In the genomic region with DNA sequence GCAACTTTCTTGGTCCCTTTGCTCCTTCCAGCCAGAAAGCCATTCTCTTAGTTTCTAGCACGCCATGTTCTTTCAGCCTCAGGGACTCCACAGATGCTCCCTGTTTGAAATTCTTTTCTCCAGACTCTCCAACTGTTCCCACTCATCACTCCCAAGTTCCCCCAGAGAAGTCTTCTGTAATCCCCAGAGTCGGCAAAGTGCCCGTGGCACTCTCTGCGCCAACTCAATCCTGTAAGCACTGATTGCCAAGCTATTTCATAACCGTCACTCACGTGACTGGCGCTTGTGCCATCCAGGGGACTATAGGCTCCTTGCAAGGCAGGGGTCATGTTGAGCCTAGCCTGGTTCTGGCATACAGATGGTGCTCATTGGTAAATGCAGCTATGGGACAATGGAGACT, we compare ENCODE assay signal across 11 mouse cellular contexts. TPM values are rescaled to one million over a fixed set of nuclear protein-coding genes. Genes with fewer than 3 reads are reported as not detected.
DNase-seq lines count a peak whose midpoint lies in the region; ATAC-seq and TF ChIP-seq lines count a peak whose summit lies in the region.
"Had no signal": no experiment of that assay in that cellular context is flagged by ENCODE, and none has a peak within 500 bp of the region (broad histone marks: within the 10 kb centered on the region; RNA-seq: fewer than 3 reads in every experiment).

No protein-coding gene starts in this region.

- no peak overlapping the region for H3K4me3 ChIP-seq in thymus, adult 2 months (ENCODE audit: control insufficient read depth, insufficient read depth, low read length)
- H3K4me3 ChIP-seq in intestine, embryonic 15.5 days (replicated peaks), result no peak overlapping the region
- no peak overlapping the region for H3K4me3 ChIP-seq in forebrain, embryonic 13.5 days
- no peak overlapping the region for H3K4me3 ChIP-seq in forebrain, embryonic 11.5 days (ENCODE audit: low read depth, low read length)
- H3K4me3 ChIP-seq: stomach, embryonic 15.5 days had no signal

- H3K9ac ChIP-seq in intestine, embryonic 15.5 days, result no peak overlapping the region
- H3K9ac ChIP-seq in forebrain, embryonic 13.5 days, result no peak overlapping the region
- no peak overlapping the region for H3K9ac ChIP-seq in forebrain, embryonic 11.5 days (ENCODE audit: low read length)
- H3K9ac ChIP-seq: lung, embryonic 14.5 days; stomach, embryonic 15.5 days had no signal

- H3K4me2 ChIP-seq in intestine, embryonic 15.5 days (replicated peaks), result no peak overlapping the region
- H3K4me2 ChIP-seq in forebrain, embryonic 13.5 days, result no peak overlapping the region
- H3K4me2 ChIP-seq in forebrain, embryonic 11.5 days (ENCODE audit: low read depth, low read length, severe bottlenecking), result no peak overlapping the region
- H3K4me2 ChIP-seq: lung, embryonic 14.5 days; stomach, embryonic 15.5 days had no signal

- 95% methylated on average over 7 of the region's 7 CpGs for WGBS in thymus, adult 2 months
- WGBS in intestine, embryonic 15.5 days, result 89% methylated on average over 7 of the region's 7 CpGs
- WGBS in forebrain, embryonic 13.5 days, result 95% methylated on average over 7 of the region's 7 CpGs
- WGBS in forebrain, embryonic 11.5 days, result 91% methylated on average over 7 of the region's 7 CpGs

- TF ChIP-seq POLR2A in thymus, adult 2 months (IDR thresholded peaks at IDR 0.05; ENCODE audit: control insufficient read depth, extremely low read depth, insufficient read depth, low read length, poor library complexity), result no peak

- no peak for TF ChIP-seq CTCF in thymus, adult 2 months (IDR thresholded peaks at IDR 0.05; ENCODE audit: borderline replicate concordance, control insufficient read depth, extremely low read depth, insufficient read depth, low read length, poor library complexity)

- no peaks in the 10 kb centered on the region for H3K27me3 ChIP-seq in thymus, adult 2 months (ENCODE audit: control insufficient read depth, insufficient read depth, low read length)
- no peaks in the 10 kb centered on the region for H3K27me3 ChIP-seq in intestine, embryonic 15.5 days (replicated peaks)
- H3K27me3 ChIP-seq in forebrain, embryonic 13.5 days, result no peaks in the 10 kb centered on the region
- H3K27me3 ChIP-seq in forebrain, embryonic 11.5 days (ENCODE audit: control insufficient read depth, insufficient read depth, low read length), result no peaks in the 10 kb centered on the region
- H3K27me3 ChIP-seq: stomach, embryonic 15.5 days had no signal

- no peak for DNase-seq in thymus, adult 2 months
- DNase-seq in thymus, postnatal 0 days (ENCODE audit: low spot score), result no peak
- peak; percentile 78 to 88 for DNase-seq in left cerebral cortex, adult 18-20 months (ENCODE audit: low spot score in 2 of 2)
- no peak for DNase-seq in forebrain, embryonic 11.5 days (ENCODE audit: low spot score)
- DNase-seq: lung, embryonic 14.5 days had no signal

- peak; percentile 67 for ATAC-seq in frontal cortex, adult (ENCODE audit: low TSS enrichment)
- ATAC-seq in activated CD4-positive, CD25-positive, alpha-beta regulatory T cell, adult 4 months, result no peak
- no peak for ATAC-seq in intestine, embryonic 15.5 days
- no peak for ATAC-seq in forebrain, embryonic 13.5 days
- ATAC-seq in forebrain, embryonic 11.5 days (replicated peaks; ENCODE audit: low FRiP score), result no peak
- ATAC-seq: intestine, embryonic 16.5 days had no signal

- H3K9me3 ChIP-seq in intestine, embryonic 15.5 days, result no peaks in the 10 kb centered on the region
- no peaks in the 10 kb centered on the region for H3K9me3 ChIP-seq in forebrain, embryonic 13.5 days (replicated peaks)
- no peaks in the 10 kb centered on the region for H3K9me3 ChIP-seq in forebrain, embryonic 11.5 days (ENCODE audit: control insufficient read depth, low read length)
- H3K9me3 ChIP-seq: stomach, embryonic 15.5 days had no signal

- H3K27ac ChIP-seq in thymus, adult 2 months (ENCODE audit: control insufficient read depth, insufficient read depth, low read length), result peak overlapping the region; percentile 45
- no peak overlapping the region for H3K27ac ChIP-seq in intestine, embryonic 15.5 days
- no peak overlapping the region for H3K27ac ChIP-seq in forebrain, embryonic 13.5 days
- no peak overlapping the region for H3K27ac ChIP-seq in forebrain, embryonic 11.5 days (ENCODE audit: low read depth, low read length)
- H3K27ac ChIP-seq: stomach, embryonic 15.5 days had no signal

- H3K36me3 ChIP-seq in thymus, adult 2 months (ENCODE audit: control insufficient read depth, insufficient read depth, low read length), result no peaks in the 10 kb centered on the region
- H3K36me3 ChIP-seq in intestine, embryonic 15.5 days, result no peaks in the 10 kb centered on the region
- no peaks in the 10 kb centered on the region; the same call in 1 of the 2 replicates for H3K36me3 ChIP-seq in forebrain, embryonic 13.5 days (ENCODE audit: poor library complexity, severe bottlenecking)
- no peaks in the 10 kb centered on the region for H3K36me3 ChIP-seq in forebrain, embryonic 11.5 days (ENCODE audit: control insufficient read depth, insufficient read depth, low read length)
- H3K36me3 ChIP-seq: stomach, embryonic 15.5 days had no signal

- peaks cover 41% of the 10 kb centered on the region for H3K4me1 ChIP-seq in thymus, adult 2 months (replicated peaks; ENCODE audit: control insufficient read depth, insufficient read depth, low read length)
- H3K4me1 ChIP-seq in intestine, embryonic 15.5 days (replicated peaks), result no peaks in the 10 kb centered on the region
- peaks cover 8% of the 10 kb centered on the region; the same call in 1 of the 2 replicates for H3K4me1 ChIP-seq in forebrain, embryonic 13.5 days
- H3K4me1 ChIP-seq in forebrain, embryonic 11.5 days (replicated peaks; ENCODE audit: control insufficient read depth, insufficient read depth, low read length), result no peaks in the 10 kb centered on the region
- H3K4me1 ChIP-seq: stomach, embryonic 15.5 days had no signal

RNA-seq across cellular contexts. Expression of gene Slc2a8, which starts 51.4 kb away (rescaled TPM):
- polyA plus RNA-seq in thymus, adult 2 months (2012; rRNA removed), result 29.8 and 32.6 TPM in 2 replicates
- 13.1 and 13.6 TPM in 2 replicates for polyA plus RNA-seq in thymus, postnatal 0 days (2015; fragmentation: Nextera tagmentation; extraction: Ambion mirVana)
- 10 to 100 TPM; 24.0 to 26.1 TPM for total RNA-seq in left cerebral cortex, adult 18-20 months (2021)
- polyA plus RNA-seq in activated CD4-positive, CD25-positive, alpha-beta regulatory T cell, adult 4 months (2017; shearing (Covaris generic)), result 1 to 10 TPM; 2.3 to 2.9 TPM
- 16.8 and 19.3 TPM in 2 replicates for polyA plus RNA-seq in intestine, embryonic 15.5 days (2015; fragmentation: Nextera tagmentation; extraction: Ambion mirVana)
- 15.4 and 18.3 TPM in 2 replicates for polyA plus RNA-seq in forebrain, embryonic 13.5 days (2015; fragmentation: Nextera tagmentation; extraction: Ambion mirVana)
- 11.8 and 13.4 TPM in 2 replicates for polyA plus RNA-seq in forebrain, embryonic 11.5 days (2014; fragmentation: Nextera tagmentation; extraction: Ambion mirVana)

Comparison
In these comparisons a context has a peak if more than half of its experiments do, and no peak if none do; other contexts are left out.
1. DNase-seq: peak in left cerebral cortex, adult 18-20 months (2 of 2); none in thymus, adult 2 months (single experiment), thymus, postnatal 0 days (single experiment) and forebrain, embryonic 11.5 days (single experiment).